Mouse (Mus musculus) thymus, adult 2 months (tissue): ENCODE data around the gene Hoxa6. TPM values are rescaled to one million over a fixed set of nuclear protein-coding genes. Genes with fewer than 3 reads are reported as not detected.

ENCODE experiments used
- DNase-seq: peaks from one replicate; pipeline ENCODE4 v3.0.0; 2021
- H3K27ac ChIP-seq: fragments of 200-500 bp; 2 replicates; pipeline ENCODE4 v1.5.1; 2012; ENCODE audit warnings: low read length, control low read depth; ENCODE audit not compliant: control insufficient read depth, insufficient read depth
- H3K27me3 ChIP-seq: fragments of 200-500 bp; 2 replicates; pipeline ENCODE4 v1.6.1; 2012; ENCODE audit warnings: mild to moderate bottlenecking, low read length, moderate library complexity, mixed read lengths; ENCODE audit not compliant: control insufficient read depth, insufficient read depth
- H3K36me3 ChIP-seq: fragments of 200-500 bp; 2 replicates; pipeline ENCODE4 v1.6.1; 2012; ENCODE audit warnings: mild to moderate bottlenecking, low read length, moderate library complexity; ENCODE audit not compliant: control insufficient read depth, insufficient read depth
- H3K4me1 ChIP-seq: fragments of 200-500 bp; replicated peaks from 2 replicates; pipeline ENCODE4 v1.6.1; 2012; ENCODE audit warnings: low read length; ENCODE audit not compliant: control insufficient read depth, insufficient read depth
- H3K4me3 ChIP-seq: fragments of 200-500 bp; 2 replicates; pipeline ENCODE4 v1.5.1; 2012; ENCODE audit warnings: mild to moderate bottlenecking, low read length, control low read depth, moderate library complexity; ENCODE audit not compliant: control insufficient read depth, insufficient read depth
- CTCF ChIP-seq: fragments of 200-500 bp; IDR thresholded peaks from 2 replicates; pipeline ENCODE4 v1.5.1; 2012; ENCODE audit warnings: mild to moderate bottlenecking, control low read depth, low read length, moderate library complexity, borderline replicate concordance; ENCODE audit not compliant: control insufficient read depth, poor library complexity, insufficient read depth; ENCODE audit errors: extremely low read depth
- POLR2A ChIP-seq: fragments of 200-500 bp; IDR thresholded peaks from 2 replicates; pipeline ENCODE4 v1.6.1; 2012; ENCODE audit warnings: mild to moderate bottlenecking, low read length, control low read depth, moderate library complexity; ENCODE audit not compliant: control insufficient read depth, poor library complexity, insufficient read depth; ENCODE audit errors: extremely low read depth
- WGBS: fragments of 180-500 bp; shearing (Covaris S2); methylation state at CpG from one replicate; pipeline ENCODE4 v1.1.7; 2018; 5-methylcytosine and 5-hydroxymethylcytosine counted together
- polyA plus RNA-seq: library from polyadenylated mRNA; depleted of rRNA; stranded (reverse); fragments of >200 nt; gene quantifications from 2 replicates; pipeline ENCODE4 v1.2.3, GENCODE M21; 2012

Hoxa6 gene
- polyA plus RNA-seq, 1 experiment = 0.39 TPM

GRCm38 (mm10) chr6:52222729-52223128 is 14.2 kb upstream of the Hoxa6 start:
- peaks cover 36% of the 10 kb centered on the region for H3K27me3 ChIP-seq
- H3K4me1 ChIP-seq = peaks cover 2% of the 10 kb centered on the region
- no peak overlapping the region for H3K4me3 ChIP-seq
- TF ChIP-seq CTCF (no peak), POLR2A (no peak)
- DNase-seq = no peak
- H3K36me3 ChIP-seq = no peaks in the 10 kb centered on the region
- H3K27ac ChIP-seq = no peak overlapping the region
- WGBS = 58% methylated on average over 13 of the region's 13 CpGs

- 20% methylated on average over 21 of the region's 21 CpGs for WGBS
- Histone ChIP-seq H3K27ac (no peak overlapping the region), H3K4me3 (no peak overlapping the region), H3K36me3 (no peaks in the 10 kb centered on the region), H3K27me3 (peaks cover 33% of the 10 kb centered on the region), H3K4me1 (peaks cover 8% of the 10 kb centered on the region)
- no peak for DNase-seq
- TF ChIP-seq CTCF = no peak
- TF ChIP-seq POLR2A = no peak
These were observed 13.6 kb upstream of the Hoxa6 start for GRCm38 (mm10) chr6:52221993-52222685.

- peak; percentile 76 for DNase-seq
- H3K27me3 ChIP-seq = peaks cover 35% of the 10 kb centered on the region
- H3K36me3 ChIP-seq = no peaks in the 10 kb centered on the region
- H3K4me1 ChIP-seq = peaks cover 11% of the 10 kb centered on the region
- H3K27ac ChIP-seq = no peak within 1 kb of the TSS
- TF ChIP-seq POLR2A (no peak), CTCF (peak; percentile 96)
- peak within 1 kb of the TSS; percentile 73 for H3K4me3 ChIP-seq
- WGBS = under 1% methylated on average over 46 of the region's 46 CpGs
These were observed 12.9 kb upstream of the Hoxa6 start, which contains the start of gene Hoxa7 for GRCm38 (mm10) chr6:52221337-52221992. Hoxa7 (minus strand) TSS chr6:52221854.

GRCm38 (mm10) chr6:52220865-52221310 is 12.4 kb upstream of the Hoxa6 start:
- no peak for DNase-seq
- Histone ChIP-seq H3K36me3 (no peaks in the 10 kb centered on the region), H3K4me3 (peak overlapping the region; percentile 73), H3K27ac (no peak overlapping the region), H3K27me3 (peaks cover 31% of the 10 kb centered on the region), H3K4me1 (peaks cover 11% of the 10 kb centered on the region)
- TF ChIP-seq POLR2A (no peak), CTCF (no peak)
- WGBS = 6% methylated on average over 12 of the region's 12 CpGs

- Histone ChIP-seq H3K27me3 (peaks cover 27% of the 10 kb centered on the region), H3K4me1 (peaks cover 11% of the 10 kb centered on the region)
- WGBS = 32% methylated on average over 32 of the region's 32 CpGs
These were observed 11.7 kb upstream of the Hoxa6 start for GRCm38 (mm10) chr6:52220003-52220864.

More at GRCm38 (mm10) chr6:52220003-52220864, 11.7 kb upstream of the Hoxa6 start:
- TF ChIP-seq CTCF (no peak), POLR2A (no peak)
- Histone ChIP-seq H3K36me3 (no peaks in the 10 kb centered on the region), H3K4me3 (no peak overlapping the region), H3K27ac (no peak overlapping the region)
- no peak for DNase-seq
